Mouse (Mus musculus) stomach, embryonic 15.5 days (tissue): ENCODE measurements around the gene Hmces. TPM values are rescaled to one million over a fixed set of nuclear protein-coding genes. Genes with fewer than 3 reads are reported as not detected.

Source experiments
- ATAC-seq: fragments of 200-750 bp; cut with Nextera tagmentation; 2 replicates; pipeline ENCODE4 v1.8.0; 2017; ENCODE audit warnings: low read depth, moderate number of reproducible peaks, moderate TSS enrichment; ENCODE audit not compliant: insufficient read depth, low FRiP score
- H3K27ac ChIP-seq: fragments of 300-500 bp; sonication (generic); 2 replicates; pipeline ENCODE4 v1.5.1; 2015; ENCODE audit warnings: mild to moderate bottlenecking, inconsistent platforms
- H3K27me3 ChIP-seq: fragments of 300-500 bp; sonication (generic); replicated peaks from 2 replicates; pipeline ENCODE4 v1.6.1; 2015; ENCODE audit warnings: inconsistent platforms
- H3K36me3 ChIP-seq: fragments of 300-500 bp; sonication (generic); 2 replicates; pipeline ENCODE4 v1.6.1; 2015; ENCODE audit warnings: inconsistent platforms
- H3K4me1 ChIP-seq: fragments of 300-500 bp; sonication (generic); 2 replicates; pipeline ENCODE4 v1.6.1; 2015; ENCODE audit warnings: inconsistent platforms
- H3K4me2 ChIP-seq: fragments of 300-500 bp; sonication (generic); 2 replicates; pipeline ENCODE4 v1.6.1; 2015; ENCODE audit warnings: mild to moderate bottlenecking, inconsistent platforms
- H3K4me3 ChIP-seq: fragments of 300-500 bp; sonication (generic); replicated peaks from 2 replicates; pipeline ENCODE4 v1.5.1; 2015; ENCODE audit warnings: inconsistent platforms
- H3K9ac ChIP-seq: fragments of 300-500 bp; sonication (generic); 2 replicates; pipeline ENCODE4 v1.6.1; 2015; ENCODE audit warnings: inconsistent platforms
- H3K9me3 ChIP-seq: fragments of 300-500 bp; sonication (generic); 2 replicates; pipeline ENCODE4 v1.6.1; 2016; ENCODE audit warnings: inconsistent platforms
- WGBS: fragments of 180-500 bp; shearing (Covaris S2); methylation state at CpG from one replicate; pipeline ENCODE4 v1.1.7; 2015; 5-methylcytosine and 5-hydroxymethylcytosine counted together
- polyA plus RNA-seq: library from polyadenylated mRNA; unstranded; fragments of >200 nt; fragmentation: Nextera tagmentation; extraction: Ambion mirVana; gene quantifications from 2 replicates; pipeline ENCODE4 v1.2.1, GENCODE M21; 2015

The Hmces gene
- polyA plus RNA-seq, 1 experiment from 2014 or later: 40.6 TPM

- H3K27ac ChIP-seq: no peak overlapping the region
- no peak for ATAC-seq
- no peak overlapping the region for H3K4me2 ChIP-seq
- 64% methylated on average over 3 of the region's 3 CpGs for WGBS
- no peaks in the 10 kb centered on the region for H3K36me3 ChIP-seq
- no peaks in the 10 kb centered on the region for H3K9me3 ChIP-seq
- H3K4me1 ChIP-seq: no peaks in the 10 kb centered on the region
- no peaks in the 10 kb centered on the region for H3K27me3 ChIP-seq
- H3K9ac ChIP-seq: no peak overlapping the region
- no peak overlapping the region for H3K4me3 ChIP-seq
These were observed 34.1 kb upstream of the Hmces start for GRCm38 (mm10) chr6:87879628-87880027.

- Histone ChIP-seq H3K4me2 (no peak overlapping the region), H3K4me1 (0 out of 2 replicates have a peak, but pooled peaks cover 3% of the 10 kb centered on the region), H3K36me3 (no peaks in the 10 kb centered on the region), H3K27me3 (no peaks in the 10 kb centered on the region), H3K4me3 (no peak overlapping the region), H3K27ac (no peak overlapping the region), H3K9ac (no peak overlapping the region), H3K9me3 (no peaks in the 10 kb centered on the region)
- no peak for ATAC-seq
- 62% methylated on average over 3 of the region's 3 CpGs for WGBS
These were observed 31.5 kb upstream of the Hmces start for GRCm38 (mm10) chr6:87882221-87882620.

DNA sequence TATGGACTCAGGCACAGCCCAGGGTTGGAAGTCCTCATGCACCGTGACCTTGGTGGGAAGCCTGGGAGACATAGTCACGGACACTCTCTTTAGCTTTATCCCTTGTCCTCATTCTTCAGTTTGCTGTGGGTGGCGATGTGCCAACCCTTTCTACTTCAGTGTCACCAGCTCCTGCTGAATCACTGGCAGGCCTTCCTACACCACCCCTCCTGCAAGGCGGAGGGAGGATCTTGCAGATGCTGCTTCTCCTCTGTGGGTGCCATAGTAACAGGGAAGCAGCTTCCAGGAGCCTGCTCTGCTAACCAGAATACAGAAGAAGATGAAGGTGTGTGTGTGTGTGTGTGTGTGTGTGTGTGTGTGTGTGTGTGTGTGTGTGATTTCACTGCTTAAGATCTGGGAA lies 30.9 kb upstream of the Hmces start:
- Histone ChIP-seq H3K27me3 (no peaks in the 10 kb centered on the region), H3K4me2 (no peak overlapping the region), H3K27ac (no peak overlapping the region), H3K9me3 (no peaks in the 10 kb centered on the region), H3K36me3 (no peaks in the 10 kb centered on the region), H3K9ac (no peak overlapping the region), H3K4me3 (no peak overlapping the region), H3K4me1 (0 out of 2 replicates have a peak, but pooled peaks cover 6% of the 10 kb centered on the region)
- ATAC-seq: no peak
- WGBS: 62% methylated on average over 4 of the region's 4 CpGs

DNA sequence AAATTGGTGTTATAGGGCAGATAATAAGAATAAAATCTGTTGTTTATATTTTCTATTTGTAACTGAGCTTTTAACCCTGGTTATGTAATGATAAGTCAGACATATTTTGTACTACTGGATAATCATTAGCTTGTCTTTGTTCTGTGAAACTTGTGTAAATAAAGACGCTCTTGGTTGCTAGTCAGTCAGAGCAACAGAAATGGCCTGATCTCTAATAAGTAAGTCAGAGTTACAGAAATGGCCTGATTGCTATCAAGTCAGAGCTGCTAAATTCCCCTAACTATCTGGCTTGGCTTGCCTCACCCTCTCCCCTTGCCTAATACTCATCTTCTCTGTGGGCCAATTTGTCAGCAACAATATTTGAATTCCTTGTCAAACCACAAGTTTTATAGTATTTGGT lies 27.0 kb upstream of the Hmces start:
- 65% methylated on average over 1 of the region's 1 CpGs for WGBS
- Histone ChIP-seq H3K4me1 (peaks cover 13% of the 10 kb centered on the region), H3K36me3 (peaks cover 20% of the 10 kb centered on the region), H3K9ac (no peak overlapping the region), H3K9me3 (no peaks in the 10 kb centered on the region), H3K27ac (peak overlapping the region; percentile 14; the same call in 1 of the 2 replicates), H3K4me2 (no peak overlapping the region), H3K4me3 (no peak overlapping the region), H3K27me3 (no peaks in the 10 kb centered on the region)
- no peak for ATAC-seq

- peak; percentile 96 for ATAC-seq
- peak within 1 kb of the TSS; percentile 70 for H3K4me3 ChIP-seq
- under 1% methylated on average over 31 of the region's 31 CpGs for WGBS
These were observed 26.0 kb upstream of the Hmces start, which contains the start of gene Copg1 for GRCm38 (mm10) chr6:87887594-87888233. Gene Copg1, plus strand, starts transcription at chr6:87887814.

DNA sequence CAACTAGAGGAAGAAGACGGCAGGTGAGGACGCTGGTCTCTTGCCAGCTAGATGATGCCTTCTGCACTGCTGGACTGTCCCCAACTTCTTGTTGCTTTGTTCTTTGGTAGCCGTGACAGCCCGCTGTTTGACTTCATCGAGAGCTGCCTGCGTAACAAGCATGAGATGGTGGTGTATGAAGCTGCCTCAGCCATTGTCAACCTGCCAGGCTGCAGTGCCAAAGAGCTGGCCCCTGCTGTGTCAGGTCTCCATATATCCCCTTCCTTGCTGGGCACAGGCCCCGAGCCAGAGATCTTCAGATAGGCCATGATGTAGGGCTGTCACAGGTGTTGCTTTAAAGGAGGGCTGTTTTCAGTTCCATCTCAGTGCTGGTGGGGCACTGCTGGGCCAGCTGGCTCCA lies 19.8 kb upstream of the Hmces start:
- no peak for ATAC-seq
- Histone ChIP-seq H3K4me1 (peaks cover 1% of the 10 kb centered on the region), H3K9me3 (no peaks in the 10 kb centered on the region), H3K27me3 (no peaks in the 10 kb centered on the region), H3K4me2 (no peak overlapping the region), H3K9ac (no peak overlapping the region), H3K4me3 (no peak overlapping the region), H3K36me3 (peaks cover 83% of the 10 kb centered on the region), H3K27ac (no peak overlapping the region)
- WGBS: 93% methylated on average over 7 of the region's 7 CpGs

More at GRCm38 (mm10) chr6:87887594-87888233, 26.0 kb upstream of the Hmces start, which contains the start of gene Copg1:
- Histone ChIP-seq H3K27me3 (no peaks in the 10 kb centered on the region), H3K9me3 (no peaks in the 10 kb centered on the region), H3K27ac (peak within 1 kb of the TSS; percentile 68), H3K9ac (peak within 1 kb of the TSS; percentile 76), H3K4me1 (peaks cover 13% of the 10 kb centered on the region), H3K4me2 (peak within 1 kb of the TSS; percentile 52), H3K36me3 (peaks cover 29% of the 10 kb centered on the region)

DNA sequence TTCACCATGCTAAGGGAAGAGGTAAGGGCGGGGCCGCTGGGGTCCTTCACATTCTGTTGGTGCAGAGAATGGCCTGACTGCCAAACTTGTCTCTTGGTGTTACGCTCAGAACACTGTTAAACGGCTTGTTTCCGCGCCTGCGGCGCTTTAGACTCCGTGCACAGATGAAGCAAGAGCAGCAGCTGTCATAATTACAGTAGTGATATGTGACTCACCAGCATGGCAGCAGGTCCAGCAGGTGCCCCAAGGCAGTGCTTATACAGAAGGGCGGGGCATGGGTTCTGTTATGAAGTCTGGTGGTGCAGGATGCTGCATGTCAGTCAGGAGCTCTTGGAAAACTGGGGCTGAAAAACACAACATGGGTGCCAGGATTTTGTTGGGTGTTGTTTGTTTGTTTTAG lies 15.7 kb upstream of the Hmces start:
- Histone ChIP-seq H3K27ac (no peak overlapping the region), H3K4me2 (no peak overlapping the region), H3K9me3 (no peaks in the 10 kb centered on the region), H3K9ac (no peak overlapping the region), H3K36me3 (peaks cover 80% of the 10 kb centered on the region), H3K27me3 (no peaks in the 10 kb centered on the region), H3K4me3 (no peak overlapping the region), H3K4me1 (no peaks in the 10 kb centered on the region)
- WGBS: 90% methylated on average over 10 of the region's 10 CpGs
- ATAC-seq: peak; percentile 60; the same call in 1 of the 2 replicates

- H3K4me1 ChIP-seq: no peaks in the 10 kb centered on the region
- no peak overlapping the region for H3K27ac ChIP-seq
- H3K4me2 ChIP-seq: no peak overlapping the region
- no peaks in the 10 kb centered on the region for H3K27me3 ChIP-seq
- H3K36me3 ChIP-seq: peaks cover 70% of the 10 kb centered on the region
- no peak for ATAC-seq
- WGBS: 71% methylated on average over 5 of the region's 5 CpGs
- no peak overlapping the region for H3K4me3 ChIP-seq
- H3K9ac ChIP-seq: no peak overlapping the region
- H3K9me3 ChIP-seq: no peaks in the 10 kb centered on the region
These were observed 7.1 kb upstream of the Hmces start for GRCm38 (mm10) chr6:87906632-87907031.

- no peak for ATAC-seq
- Histone ChIP-seq H3K27ac (no peak overlapping the region), H3K9me3 (no peaks in the 10 kb centered on the region), H3K27me3 (no peaks in the 10 kb centered on the region), H3K4me1 (0 out of 2 replicates have a peak, but pooled peaks cover 4% of the 10 kb centered on the region), H3K4me3 (no peak overlapping the region), H3K9ac (no peak overlapping the region), H3K36me3 (peaks cover 59% of the 10 kb centered on the region), H3K4me2 (no peak overlapping the region)
- 89% methylated on average over 6 of the region's 6 CpGs for WGBS
These were observed 4.6 kb upstream of the Hmces start for GRCm38 (mm10) chr6:87909181-87909580.

GRCm38 (mm10) chr6:87911559-87911958 lies 2.2 kb upstream of the Hmces start:
- Histone ChIP-seq H3K9me3 (no peaks in the 10 kb centered on the region), H3K27me3 (no peaks in the 10 kb centered on the region), H3K4me3 (no peak overlapping the region), H3K4me1 (peaks cover 11% of the 10 kb centered on the region; the same call in 1 of the 2 replicates), H3K4me2 (no peak overlapping the region), H3K36me3 (peaks cover 42% of the 10 kb centered on the region), H3K9ac (no peak overlapping the region), H3K27ac (no peak overlapping the region)
- WGBS: 87% methylated on average over 6 of the region's 6 CpGs
- no peak for ATAC-seq

- H3K9me3 ChIP-seq: no peaks in the 10 kb centered on the region
- H3K36me3 ChIP-seq: peaks cover 33% of the 10 kb centered on the region
- peak overlapping the region; percentile 92 for H3K9ac ChIP-seq
- H3K4me1 ChIP-seq: peaks cover 11% of the 10 kb centered on the region; the same call in 1 of the 2 replicates
- peak overlapping the region; percentile 81 for H3K4me2 ChIP-seq
- H3K27me3 ChIP-seq: no peaks in the 10 kb centered on the region
- peak overlapping the region; percentile 89 for H3K27ac ChIP-seq
- peak; percentile 33 for ATAC-seq
- peak overlapping the region; percentile 86 for H3K4me3 ChIP-seq
- 2% methylated on average over 35 of the region's 35 CpGs for WGBS
These were observed 779 bp downstream of the Hmces start for GRCm38 (mm10) chr6:87914326-87915102.

DNA sequence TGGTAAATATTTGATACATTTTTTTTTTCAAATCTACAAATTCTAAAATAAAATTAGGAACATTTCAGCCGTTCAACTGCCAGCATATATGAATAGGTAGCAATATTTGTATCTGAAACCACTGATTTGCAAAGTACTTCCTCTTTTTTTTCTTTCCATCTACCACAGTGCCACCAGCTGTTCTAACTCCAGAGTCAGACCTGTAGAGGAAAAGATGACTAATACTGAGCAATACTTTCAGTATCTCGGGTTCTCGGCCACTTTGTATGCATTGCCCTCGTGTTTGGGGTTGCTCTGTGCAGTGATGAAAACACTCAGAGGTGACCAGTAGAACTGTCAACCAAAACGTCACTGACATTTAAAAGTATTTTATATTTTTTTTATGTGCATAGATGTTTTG lies 2.2 kb downstream of the Hmces start:
- no peak for ATAC-seq
- no peak overlapping the region for H3K27ac ChIP-seq
- no peak overlapping the region for H3K9ac ChIP-seq
- peaks cover 25% of the 10 kb centered on the region for H3K36me3 ChIP-seq
- no peak overlapping the region for H3K4me2 ChIP-seq
- no peaks in the 10 kb centered on the region for H3K27me3 ChIP-seq
- H3K4me3 ChIP-seq: no peak overlapping the region
- WGBS: 56% methylated on average over 5 of the region's 5 CpGs
- H3K4me1 ChIP-seq: peaks cover 11% of the 10 kb centered on the region; the same call in 1 of the 2 replicates
- no peaks in the 10 kb centered on the region for H3K9me3 ChIP-seq
